Mouse (Mus musculus): Measurements from ENCODE around the gene Hoxa13. TPM values are rescaled to one million over a fixed set of nuclear protein-coding genes. Genes with fewer than 3 reads are reported as not detected.

Hoxa13 gene
- polyA plus RNA-seq, 1 experiment from 2014 or later, result not detected

DNA sequence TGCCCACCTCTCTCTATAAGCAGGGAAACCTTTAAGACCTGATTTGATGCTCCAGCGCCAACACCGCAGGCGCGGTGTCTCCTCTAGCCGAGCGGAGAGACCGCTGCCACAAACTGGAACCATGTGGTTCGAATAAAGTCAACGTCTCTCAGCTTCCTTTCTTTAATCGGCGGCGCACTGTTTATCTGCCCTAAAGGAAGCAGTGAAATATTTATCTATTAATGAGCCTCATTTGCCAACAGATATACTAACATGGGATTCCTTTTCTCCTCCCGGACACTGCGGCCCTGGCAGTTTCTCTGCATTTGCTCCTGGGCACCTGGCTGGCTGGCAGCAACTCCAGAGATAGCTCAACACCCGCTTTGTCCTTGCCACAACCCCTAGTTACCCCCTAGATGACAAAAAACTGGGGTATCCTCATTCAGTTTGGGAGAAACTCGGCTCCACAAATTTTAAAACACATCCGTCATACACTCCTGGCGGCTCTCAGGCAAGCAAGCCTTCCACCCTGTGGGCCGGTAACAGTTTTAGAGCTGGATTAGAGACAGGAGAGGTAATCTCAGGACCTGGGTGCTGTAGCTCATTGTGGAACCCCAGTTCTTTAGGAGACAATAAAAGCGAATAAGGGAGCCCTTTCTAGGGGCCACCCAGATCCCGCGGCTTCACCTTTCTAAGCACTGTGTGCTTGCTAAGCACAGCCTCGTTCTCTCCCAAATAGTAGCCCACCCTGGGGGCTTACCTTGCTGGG, 42.6 kb downstream of the Hoxa13 start:
- H3K4me2 ChIP-seq, result peak overlapping the region; percentile 46

GRCm38 (mm10) chr6:52217459-52217768, 43.3 kb downstream of the Hoxa13 start:
- H3K4me2 ChIP-seq, result peak overlapping the region; percentile 46
- H3K27me3 ChIP-seq, result peaks cover 100% of the 10 kb centered on the region
- H3K27ac ChIP-seq, result no peak overlapping the region
- H3K36me3 ChIP-seq, result no peaks in the 10 kb centered on the region
- no peak overlapping the region for H3K9ac ChIP-seq
- 2% methylated on average over 25 of the region's 25 CpGs for WGBS (ENCODE audit: insufficient replicate concordance)
- H3K4me3 ChIP-seq (replicated peaks), result peak overlapping the region; percentile 37
- peaks cover 15% of the 10 kb centered on the region for H3K4me1 ChIP-seq (replicated peaks)
- H3K9me3 ChIP-seq (replicated peaks), result no peaks in the 10 kb centered on the region
- DNase-seq, result no peak
- ATAC-seq (ENCODE audit: low read depth), result no peak

More for the DNA sequence above, 42.6 kb downstream of the Hoxa13 start:
- no peak for ATAC-seq (ENCODE audit: low read depth)
- Histone ChIP-seq H3K27ac (no peak overlapping the region), H3K4me1 (replicated peaks) (peaks cover 15% of the 10 kb centered on the region), H3K27me3 (peaks cover 100% of the 10 kb centered on the region), H3K9ac (no peak overlapping the region), H3K9me3 (replicated peaks) (no peaks in the 10 kb centered on the region), H3K36me3 (no peaks in the 10 kb centered on the region), H3K4me3 (replicated peaks) (peak overlapping the region; percentile 37; the same call in 1 of the 2 replicates)
- WGBS (ENCODE audit: insufficient replicate concordance), result 11% methylated on average over 23 of the region's 23 CpGs
- no peak for DNase-seq

- peak overlapping the region; percentile 46 for H3K4me2 ChIP-seq
- peaks cover 16% of the 10 kb centered on the region for H3K4me1 ChIP-seq (replicated peaks)
- H3K36me3 ChIP-seq, result no peaks in the 10 kb centered on the region
- H3K27ac ChIP-seq, result no peak overlapping the region
- peak overlapping the region; percentile 37 for H3K4me3 ChIP-seq (replicated peaks)
- H3K9me3 ChIP-seq (replicated peaks), result no peaks in the 10 kb centered on the region
- DNase-seq (no peak), ATAC-seq (ENCODE audit: low read depth) (no peak)
- H3K9ac ChIP-seq, result no peak overlapping the region
- WGBS (ENCODE audit: insufficient replicate concordance), result 1% methylated on average over 60 of the region's 60 CpGs
- H3K27me3 ChIP-seq, result peaks cover 100% of the 10 kb centered on the region
These were observed 43.8 kb downstream of the Hoxa13 start for GRCm38 (mm10) chr6:52216691-52217458.

- H3K9ac ChIP-seq, result no peak overlapping the region
- H3K4me3 ChIP-seq (replicated peaks), result no peak overlapping the region
- H3K4me2 ChIP-seq, result no peak overlapping the region
- no peaks in the 10 kb centered on the region for H3K9me3 ChIP-seq (replicated peaks)
- no peaks in the 10 kb centered on the region for H3K36me3 ChIP-seq
- DNase-seq, result no peak
- H3K27ac ChIP-seq, result no peak overlapping the region
- ATAC-seq (ENCODE audit: low read depth), result no peak
- H3K27me3 ChIP-seq, result peaks cover 100% of the 10 kb centered on the region
- WGBS (ENCODE audit: insufficient replicate concordance), result 2% methylated on average over 30 of the region's 30 CpGs
- H3K4me1 ChIP-seq (replicated peaks), result peaks cover 15% of the 10 kb centered on the region
These were observed 44.7 kb downstream of the Hoxa13 start for GRCm38 (mm10) chr6:52215771-52216535.

- Histone ChIP-seq H3K27me3 (peaks cover 100% of the 10 kb centered on the region), H3K9ac (no peak overlapping the region), H3K4me1 (replicated peaks) (peaks cover 15% of the 10 kb centered on the region), H3K9me3 (replicated peaks) (no peaks in the 10 kb centered on the region), H3K36me3 (no peaks in the 10 kb centered on the region), H3K27ac (no peak overlapping the region), H3K4me3 (replicated peaks) (no peak overlapping the region), H3K4me2 (no peak overlapping the region)
- ATAC-seq (ENCODE audit: low read depth) (no peak), DNase-seq (no peak)
- WGBS (ENCODE audit: insufficient replicate concordance), result 18% methylated on average over 3 of the region's 3 CpGs
These were observed 45.6 kb downstream of the Hoxa13 start for GRCm38 (mm10) chr6:52215070-52215469.

- H3K4me2 ChIP-seq, result no peak overlapping the region
- H3K36me3 ChIP-seq, result no peaks in the 10 kb centered on the region
- no peak overlapping the region for H3K4me3 ChIP-seq (replicated peaks)
- H3K27me3 ChIP-seq, result peaks cover 100% of the 10 kb centered on the region
- no peak for DNase-seq
- 20% methylated on average over 5 of the region's 5 CpGs for WGBS (ENCODE audit: insufficient replicate concordance)
- peaks cover 15% of the 10 kb centered on the region for H3K4me1 ChIP-seq (replicated peaks)
- no peaks in the 10 kb centered on the region for H3K9me3 ChIP-seq (replicated peaks)
- no peak for ATAC-seq (ENCODE audit: low read depth)
- no peak overlapping the region for H3K9ac ChIP-seq
- no peak overlapping the region for H3K27ac ChIP-seq
These were observed 46.4 kb downstream of the Hoxa13 start for GRCm38 (mm10) chr6:52214271-52214670.

DNA sequence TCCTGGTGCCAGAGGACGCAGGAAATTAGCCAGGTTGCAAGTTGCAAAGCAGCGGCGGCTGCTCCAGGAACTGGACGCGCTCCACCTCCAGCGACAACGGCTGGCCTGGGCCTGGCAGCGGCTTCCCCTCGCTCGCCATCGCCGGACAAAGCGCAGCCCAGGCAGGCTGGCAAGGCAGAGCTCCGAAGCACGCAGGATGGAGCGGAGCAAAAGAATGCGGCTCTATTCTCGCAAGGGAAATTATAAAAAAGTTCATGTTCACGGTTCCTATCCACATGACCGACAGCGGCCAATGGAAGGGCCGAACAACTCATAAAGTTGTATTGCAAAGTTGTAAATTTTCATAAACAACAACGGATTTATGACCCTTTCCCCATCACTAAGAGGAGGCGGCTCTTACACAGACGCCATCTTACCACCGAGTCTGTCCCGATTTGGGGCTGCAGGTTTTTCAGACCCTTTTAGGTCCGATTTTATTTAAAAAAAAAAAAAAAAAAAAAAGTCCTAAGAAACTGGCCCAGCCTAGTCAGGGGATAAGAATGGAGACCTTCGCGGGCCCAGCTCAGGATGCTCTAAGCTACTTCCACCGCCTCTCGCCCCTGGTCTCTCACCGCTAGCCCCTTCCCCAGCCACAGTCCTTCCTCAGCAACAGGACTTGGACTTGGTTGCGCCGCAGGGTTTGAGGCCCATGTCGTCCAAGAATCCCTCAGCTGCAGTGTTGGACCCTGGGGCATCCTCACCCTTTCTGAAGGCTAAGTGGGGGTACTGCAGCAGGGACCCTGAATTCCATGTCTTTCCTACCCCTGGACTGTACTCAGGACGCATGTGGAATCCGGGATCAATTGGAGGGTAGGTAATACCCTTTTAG, 47.3 kb downstream of the Hoxa13 start, which contains the start of the genes Hoxa3 and Gm28308:
Gene Hoxa3 (minus strand): TSS at position 218 of the 868 bp plus-strand sequence.
Gene Gm28308 (minus strand): TSS at position 221 of the 868 bp plus-strand sequence.
- no peak for ATAC-seq (ENCODE audit: low read depth)
- no peak within 1 kb of the TSS for H3K27ac ChIP-seq
- H3K36me3 ChIP-seq, result no peaks in the 10 kb centered on the region
- H3K4me3 ChIP-seq (replicated peaks), result peak within 1 kb of the TSS; percentile 36
- H3K9me3 ChIP-seq (replicated peaks), result no peaks in the 10 kb centered on the region
- DNase-seq, result no peak
- peaks cover 15% of the 10 kb centered on the region for H3K4me1 ChIP-seq (replicated peaks)
- H3K9ac ChIP-seq, result no peak within 1 kb of the TSS
- peak within 1 kb of the TSS; percentile 48 for H3K4me2 ChIP-seq
- H3K27me3 ChIP-seq, result peaks cover 100% of the 10 kb centered on the region
- WGBS (ENCODE audit: insufficient replicate concordance), result 4% methylated on average over 38 of the region's 38 CpGs

GRCm38 (mm10) chr6:52212556-52213118, 48.0 kb downstream of the Hoxa13 start:
- peaks cover 100% of the 10 kb centered on the region for H3K27me3 ChIP-seq
- ATAC-seq (ENCODE audit: low read depth) (no peak), DNase-seq (no peak)
- H3K9ac ChIP-seq, result no peak overlapping the region
- H3K36me3 ChIP-seq, result no peaks in the 10 kb centered on the region
- WGBS (ENCODE audit: insufficient replicate concordance), result 2% methylated on average over 20 of the region's 22 CpGs
- peak overlapping the region; percentile 36 for H3K4me3 ChIP-seq (replicated peaks)
- no peak overlapping the region for H3K27ac ChIP-seq
- peaks cover 14% of the 10 kb centered on the region for H3K4me1 ChIP-seq (replicated peaks)
- H3K4me2 ChIP-seq, result peak overlapping the region; percentile 48
- no peaks in the 10 kb centered on the region for H3K9me3 ChIP-seq (replicated peaks)

GRCm38 (mm10) chr6:52211961-52212360, 48.7 kb downstream of the Hoxa13 start:
- Histone ChIP-seq H3K9ac (no peak overlapping the region), H3K27me3 (peaks cover 100% of the 10 kb centered on the region), H3K36me3 (no peaks in the 10 kb centered on the region), H3K27ac (no peak overlapping the region), H3K4me3 (replicated peaks) (peak overlapping the region; percentile 36), H3K4me1 (replicated peaks) (peaks cover 7% of the 10 kb centered on the region), H3K9me3 (replicated peaks) (no peaks in the 10 kb centered on the region), H3K4me2 (peak overlapping the region; percentile 48)
- ATAC-seq (ENCODE audit: low read depth) (no peak), DNase-seq (no peak)
- 4% methylated on average over 13 of the region's 13 CpGs for WGBS (ENCODE audit: insufficient replicate concordance)

DNA sequence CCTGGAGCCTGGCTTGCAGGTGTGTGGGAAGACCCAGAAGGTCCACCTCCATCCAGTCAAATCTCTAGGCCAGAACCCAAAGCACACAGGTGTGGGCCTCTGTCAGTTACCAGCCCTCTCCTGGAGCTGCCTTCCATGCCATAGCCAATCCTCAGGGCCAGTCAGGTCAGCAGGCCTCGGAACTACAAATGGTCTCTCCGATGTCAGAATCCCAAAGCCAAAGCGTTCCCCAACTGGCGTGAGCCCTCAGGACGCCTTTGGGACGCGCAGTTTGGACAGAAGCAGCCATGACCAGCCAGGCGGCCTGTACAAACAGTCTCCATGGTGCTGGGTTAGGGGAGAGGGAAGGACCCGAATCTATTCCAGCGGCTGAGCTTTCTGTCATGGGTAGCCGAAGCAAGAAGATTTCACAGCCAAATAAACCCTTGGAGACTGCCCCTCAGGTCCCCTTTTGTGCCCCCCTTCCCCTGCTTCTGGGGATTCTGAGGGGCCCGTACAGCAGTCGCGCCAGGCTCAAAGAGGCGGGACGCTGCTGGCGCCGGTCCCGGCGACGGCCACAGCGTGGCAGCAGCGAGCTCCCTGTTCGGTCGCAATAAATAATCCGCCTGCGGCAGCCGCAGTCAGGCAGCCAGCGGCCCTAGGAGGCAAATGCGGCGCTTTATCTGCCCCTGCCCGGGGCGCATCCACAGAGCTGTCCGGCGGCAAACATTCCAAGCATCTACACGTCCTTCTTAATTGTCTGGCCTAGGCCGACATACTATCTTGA, 49.3 kb downstream of the Hoxa13 start:
- DNase-seq (peak; percentile 28), ATAC-seq (ENCODE audit: low read depth) (no peak)
- 2% methylated on average over 37 of the region's 37 CpGs for WGBS (ENCODE audit: insufficient replicate concordance)
- H3K4me3 ChIP-seq (replicated peaks), result peak overlapping the region; percentile 36; the same call in 1 of the 2 replicates
- no peaks in the 10 kb centered on the region for H3K9me3 ChIP-seq (replicated peaks)
- no peak overlapping the region for H3K27ac ChIP-seq
- peaks cover 5% of the 10 kb centered on the region; the same call in 1 of the 2 replicates for H3K4me1 ChIP-seq (replicated peaks)
- peak overlapping the region; percentile 48 for H3K4me2 ChIP-seq
- H3K9ac ChIP-seq, result no peak overlapping the region
- peaks cover 100% of the 10 kb centered on the region for H3K27me3 ChIP-seq
- no peaks in the 10 kb centered on the region for H3K36me3 ChIP-seq
